Mouse (Mus musculus): ENCODE data around the gene Oxnad1. TPM values are rescaled to one million over a fixed set of nuclear protein-coding genes. Genes with fewer than 3 reads are reported as not detected.
"Not testable (repeated sequence)": the region's sequence is repeated elsewhere in the genome, so short reads cannot be mapped to it uniquely, and the experiment has no call there.

The Oxnad1 gene
- polyA plus RNA-seq, 1 experiment from 2014 or later: 21.8 TPM

DNA sequence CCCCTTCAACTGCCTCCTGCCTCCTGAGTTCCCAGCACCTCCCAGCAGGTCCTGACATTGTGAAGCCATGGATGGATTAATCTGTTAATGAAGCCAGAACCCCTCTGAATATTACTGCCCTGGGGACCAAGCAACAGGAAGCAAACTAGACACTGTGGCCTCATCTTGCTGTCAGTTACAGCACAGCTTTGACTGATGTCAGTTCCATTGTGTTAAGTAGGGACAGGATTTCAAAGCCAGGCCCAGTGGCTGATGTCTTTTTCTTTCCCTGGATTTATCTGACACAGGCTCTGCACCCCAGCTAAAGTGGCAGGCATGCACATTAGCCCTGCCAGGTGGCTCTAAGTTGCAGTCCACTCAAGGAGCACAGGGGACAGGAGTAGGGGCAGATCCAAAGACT is 12.4 kb upstream of the Oxnad1 start:
- Histone ChIP-seq H3K4me3 (no peak overlapping the region), H3K36me3 (no peaks in the 10 kb centered on the region), H3K4me2 (no peak overlapping the region), H3K27ac (replicated peaks) (no peak overlapping the region), H3K9me3 (no peaks in the 10 kb centered on the region), H3K27me3 (no peaks in the 10 kb centered on the region), H3K4me1 (replicated peaks) (no peaks in the 10 kb centered on the region), H3K9ac (no peak overlapping the region)
- ATAC-seq (ENCODE audit: low read depth): no peak

GRCm38 (mm10) chr14:32073211-32073685 is 11.9 kb upstream of the Oxnad1 start:
- H3K27ac ChIP-seq (replicated peaks): no peak overlapping the region
- 72% methylated on average over 8 of the region's 8 CpGs for WGBS
- H3K4me2 ChIP-seq: no peak overlapping the region
- ATAC-seq (ENCODE audit: low read depth): no peak
- H3K9ac ChIP-seq: no peak overlapping the region
- no peak overlapping the region for H3K4me3 ChIP-seq
- H3K9me3 ChIP-seq: no peaks in the 10 kb centered on the region
- H3K36me3 ChIP-seq: 0 out of 2 replicates have a peak, but pooled peaks cover 3% of the 10 kb centered on the region
- no peaks in the 10 kb centered on the region for H3K4me1 ChIP-seq (replicated peaks)
- no peaks in the 10 kb centered on the region for H3K27me3 ChIP-seq

- no peak overlapping the region for H3K4me3 ChIP-seq
- H3K27me3 ChIP-seq: no peaks in the 10 kb centered on the region
- no peak overlapping the region for H3K4me2 ChIP-seq
- WGBS: 74% methylated on average over 7 of the region's 7 CpGs
- no peaks in the 10 kb centered on the region for H3K9me3 ChIP-seq
- H3K27ac ChIP-seq (replicated peaks): no peak overlapping the region
- ATAC-seq (ENCODE audit: low read depth): no peak
- no peaks in the 10 kb centered on the region for H3K4me1 ChIP-seq (replicated peaks)
- H3K9ac ChIP-seq: peak overlapping the region; percentile 34; the same call in 1 of the 2 replicates
- 0 out of 2 replicates have a peak, but pooled peaks cover 5% of the 10 kb centered on the region for H3K36me3 ChIP-seq
Measured at GRCm38 (mm10) chr14:32073901-32074300, 11.3 kb upstream of the Oxnad1 start.

- WGBS: 44% methylated on average over 8 of the region's 8 CpGs
- H3K4me1 ChIP-seq (replicated peaks): no peaks in the 10 kb centered on the region
Measured at GRCm38 (mm10) chr14:32076896-32077575, 8.1 kb upstream of the Oxnad1 start.

DNA sequence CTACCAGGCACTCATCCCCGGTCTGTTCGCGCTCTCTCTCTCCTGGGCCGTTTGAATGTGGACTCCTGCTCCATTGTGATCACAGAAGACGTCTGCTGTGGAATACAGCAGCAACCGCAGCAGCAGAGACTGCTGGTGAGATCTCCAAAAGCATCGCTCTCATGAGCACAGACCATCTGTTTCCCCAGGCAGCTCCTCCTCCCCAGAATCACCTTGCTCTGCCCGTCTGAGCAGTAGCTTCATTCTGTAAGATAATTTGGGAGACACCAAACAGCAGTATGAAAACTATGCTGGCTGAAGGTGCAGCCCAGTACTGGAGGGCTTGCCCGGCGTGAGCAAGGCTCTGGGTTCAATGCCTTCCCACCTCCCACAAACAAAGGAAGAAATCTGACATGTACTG is 4.1 kb upstream of the Oxnad1 start:
- Histone ChIP-seq H3K4me1 (replicated peaks) (peaks cover 6% of the 10 kb centered on the region), H3K27me3 (no peaks in the 10 kb centered on the region), H3K36me3 (peaks cover 36% of the 10 kb centered on the region), H3K27ac (replicated peaks) (no peak overlapping the region), H3K4me2 (no peak overlapping the region), H3K9me3 (no peaks in the 10 kb centered on the region), H3K4me3 (no peak overlapping the region), H3K9ac (no peak overlapping the region)
- WGBS: 85% methylated on average over 10 of the region's 10 CpGs
- no peak for ATAC-seq (ENCODE audit: low read depth)

More at GRCm38 (mm10) chr14:32076896-32077575, 8.1 kb upstream of the Oxnad1 start:
- Histone ChIP-seq H3K36me3 (peaks cover 26% of the 10 kb centered on the region), H3K4me3 (no peak overlapping the region), H3K9me3 (no peaks in the 10 kb centered on the region), H3K4me2 (no peak overlapping the region), H3K27me3 (no peaks in the 10 kb centered on the region), H3K27ac (replicated peaks) (no peak overlapping the region), H3K9ac (no peak overlapping the region)
- peak; percentile 53; the same call in 1 of the 2 replicates for ATAC-seq (ENCODE audit: low read depth)

DNA sequence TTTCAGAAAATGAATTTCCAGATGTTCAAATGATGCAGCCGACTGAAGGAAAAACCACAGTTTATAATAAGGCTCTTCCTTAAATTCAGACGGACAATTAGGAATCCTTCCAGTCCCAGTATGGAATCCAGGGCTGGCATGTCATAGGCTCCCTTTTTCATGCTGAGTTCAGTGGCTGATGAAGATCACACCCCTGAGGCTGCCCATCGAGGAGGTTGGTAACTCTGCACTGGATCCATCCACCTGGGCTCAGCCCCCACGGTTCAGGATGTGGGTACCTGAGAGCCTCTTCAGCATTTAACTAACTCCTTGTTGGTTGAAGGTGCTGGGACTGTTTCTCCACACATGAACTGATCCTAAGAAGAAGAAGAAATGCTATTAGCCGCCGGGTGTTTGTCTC is 2.3 kb upstream of the Oxnad1 start:
- H3K36me3 ChIP-seq: peaks cover 36% of the 10 kb centered on the region
- no peaks in the 10 kb centered on the region for H3K27me3 ChIP-seq
- WGBS: 94% methylated on average over 6 of the region's 6 CpGs
- no peak overlapping the region for H3K9ac ChIP-seq
- ATAC-seq (ENCODE audit: low read depth): no peak
- no peak overlapping the region for H3K4me2 ChIP-seq
- peaks cover 19% of the 10 kb centered on the region for H3K4me1 ChIP-seq (replicated peaks)
- no peak overlapping the region for H3K27ac ChIP-seq (replicated peaks)
- H3K4me3 ChIP-seq: no peak overlapping the region
- H3K9me3 ChIP-seq: no peaks in the 10 kb centered on the region

- ATAC-seq (ENCODE audit: low read depth): no peak
- Histone ChIP-seq H3K4me2 (no peak overlapping the region), H3K4me1 (replicated peaks) (peaks cover 19% of the 10 kb centered on the region), H3K4me3 (no peak overlapping the region), H3K36me3 (peaks cover 31% of the 10 kb centered on the region), H3K27ac (replicated peaks) (no peak overlapping the region), H3K9me3 (no peaks in the 10 kb centered on the region), H3K27me3 (no peaks in the 10 kb centered on the region), H3K9ac (no peak overlapping the region)
- WGBS: 98% methylated on average over 2 of the region's 2 CpGs
Measured at GRCm38 (mm10) chr14:32083466-32083865, 1.7 kb upstream of the Oxnad1 start.

DNA sequence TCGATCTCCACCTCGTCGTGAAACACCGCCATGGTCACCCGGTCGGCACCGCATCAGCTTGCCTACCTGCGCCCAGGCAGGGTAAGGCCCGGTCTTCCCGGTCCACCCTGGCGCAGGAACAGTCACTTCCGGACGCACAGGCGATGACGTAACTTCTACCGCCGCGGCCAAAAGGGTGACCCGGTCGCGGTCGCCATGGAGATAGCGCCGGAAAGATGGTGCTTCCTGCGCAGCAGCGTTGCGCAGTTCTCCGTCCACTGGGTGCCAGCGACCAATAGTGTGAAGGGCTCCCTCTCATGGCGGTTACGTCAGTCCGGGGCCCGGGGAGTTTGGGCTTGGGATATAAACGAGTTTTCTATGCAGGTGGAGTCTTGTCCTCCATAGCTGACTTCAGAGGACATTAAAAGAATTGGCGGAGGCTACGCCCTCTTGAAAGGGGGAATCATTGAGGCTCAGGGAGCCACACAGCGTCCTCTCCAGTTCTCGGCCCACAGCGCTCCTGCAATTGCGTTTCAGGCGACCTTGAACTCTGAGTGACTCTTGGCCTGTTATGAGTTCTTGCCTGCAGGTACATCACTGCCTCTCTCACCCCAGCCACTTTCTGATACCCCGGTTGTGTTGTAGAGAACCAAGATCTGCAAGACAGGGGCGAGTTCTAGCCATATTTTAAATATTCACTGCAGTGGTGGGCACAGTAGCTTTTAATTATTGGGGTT is 470 bp downstream of the Oxnad1 start, which contains the start of gene Dph3:
TSS of gene Dph3 (minus strand) at position 244 of the 716 bp plus-strand sequence.
- ATAC-seq (ENCODE audit: low read depth): peak; percentile 98
- Histone ChIP-seq H3K36me3 (peaks cover 24% of the 10 kb centered on the region), H3K27me3 (no peaks in the 10 kb centered on the region), H3K9ac (peak within 1 kb of the TSS; percentile 70), H3K9me3 (no peaks in the 10 kb centered on the region), H3K4me3 (peak within 1 kb of the TSS; percentile 55), H3K4me1 (replicated peaks) (peaks cover 19% of the 10 kb centered on the region), H3K27ac (replicated peaks) (peak within 1 kb of the TSS; percentile 83), H3K4me2 (peak within 1 kb of the TSS; percentile 66)
- WGBS: under 1% methylated on average over 43 of the region's 43 CpGs

GRCm38 (mm10) chr14:32086226-32086625 is 1.1 kb downstream of the Oxnad1 start:
- no peaks in the 10 kb centered on the region for H3K27me3 ChIP-seq
- WGBS: 25% methylated on average over 8 of the region's 8 CpGs
- peak overlapping the region; percentile 66 for H3K4me2 ChIP-seq
- H3K4me1 ChIP-seq (replicated peaks): peaks cover 19% of the 10 kb centered on the region
- no peaks in the 10 kb centered on the region for H3K9me3 ChIP-seq
- peaks cover 18% of the 10 kb centered on the region for H3K36me3 ChIP-seq
- peak overlapping the region; percentile 83 for H3K27ac ChIP-seq (replicated peaks)
- peak overlapping the region; percentile 55 for H3K4me3 ChIP-seq
- H3K9ac ChIP-seq: peak overlapping the region; percentile 70
- ATAC-seq (ENCODE audit: low read depth): no peak

GRCm38 (mm10) chr14:32087584-32088248 is 2.5 kb downstream of the Oxnad1 start:
- peaks cover 19% of the 10 kb centered on the region for H3K4me1 ChIP-seq (replicated peaks)
- WGBS: 94% methylated on average over 7 of the region's 7 CpGs
- H3K27ac ChIP-seq (replicated peaks); H3K9ac ChIP-seq; H3K27me3 ChIP-seq; ATAC-seq (ENCODE audit: low read depth); H3K4me2 ChIP-seq; H3K9me3 ChIP-seq; H3K4me3 ChIP-seq: not testable (repeated sequence)
- peaks cover 15% of the 10 kb centered on the region for H3K36me3 ChIP-seq

GRCm38 (mm10) chr14:32091124-32091523 is 6.0 kb downstream of the Oxnad1 start:
- peaks cover 41% of the 10 kb centered on the region for H3K36me3 ChIP-seq
- H3K9me3 ChIP-seq: no peaks in the 10 kb centered on the region
- 89% methylated on average over 4 of the region's 4 CpGs for WGBS

DNA sequence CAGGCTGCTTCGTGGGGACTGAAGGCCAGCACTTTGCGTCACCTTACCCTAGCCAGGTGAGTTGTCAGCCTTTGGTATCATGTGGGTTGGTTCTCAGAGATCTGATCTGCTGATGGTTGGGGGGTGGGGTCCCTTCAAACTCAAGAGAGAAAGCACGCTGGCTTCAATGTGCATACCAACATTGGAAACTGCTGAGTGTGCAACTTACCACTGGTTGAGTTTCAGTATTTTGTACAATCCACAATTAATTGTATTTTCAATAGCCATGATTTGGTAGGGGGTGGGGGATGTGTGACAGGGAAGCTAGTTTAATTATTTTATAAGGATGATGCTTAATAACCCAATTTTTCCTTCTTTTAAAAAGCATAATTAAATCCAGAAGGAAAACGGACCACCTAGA is 6.5 kb downstream of the Oxnad1 start:
- Histone ChIP-seq H3K27me3 (no peaks in the 10 kb centered on the region), H3K36me3 (peaks cover 46% of the 10 kb centered on the region), H3K9me3 (no peaks in the 10 kb centered on the region), H3K4me3 (no peak overlapping the region), H3K27ac (replicated peaks) (no peak overlapping the region), H3K9ac (no peak overlapping the region), H3K4me1 (replicated peaks) (peaks cover 7% of the 10 kb centered on the region), H3K4me2 (no peak overlapping the region)
- ATAC-seq (ENCODE audit: low read depth): no peak
- WGBS: 87% methylated on average over 4 of the region's 4 CpGs

More at GRCm38 (mm10) chr14:32091124-32091523, 6.0 kb downstream of the Oxnad1 start:
- Histone ChIP-seq H3K4me1 (replicated peaks) (peaks cover 13% of the 10 kb centered on the region), H3K27me3 (no peaks in the 10 kb centered on the region), H3K9ac (no peak overlapping the region), H3K27ac (replicated peaks) (no peak overlapping the region), H3K4me2 (no peak overlapping the region), H3K4me3 (no peak overlapping the region)
- no peak for ATAC-seq (ENCODE audit: low read depth)
